Mouse (Mus musculus): ENCODE results near the gene Rnf130. TPM values are rescaled to one million over a fixed set of nuclear protein-coding genes. Genes with fewer than 3 reads are reported as not detected.

Rnf130 gene
- total RNA-seq, 2 experiments from 2014 or later, result 64.9 to 69.6 TPM

GRCm38 (mm10) chr11:50134136-50134859, 109.2 kb downstream of the Rnf130 start:
- no peak for DNase-seq

DNA sequence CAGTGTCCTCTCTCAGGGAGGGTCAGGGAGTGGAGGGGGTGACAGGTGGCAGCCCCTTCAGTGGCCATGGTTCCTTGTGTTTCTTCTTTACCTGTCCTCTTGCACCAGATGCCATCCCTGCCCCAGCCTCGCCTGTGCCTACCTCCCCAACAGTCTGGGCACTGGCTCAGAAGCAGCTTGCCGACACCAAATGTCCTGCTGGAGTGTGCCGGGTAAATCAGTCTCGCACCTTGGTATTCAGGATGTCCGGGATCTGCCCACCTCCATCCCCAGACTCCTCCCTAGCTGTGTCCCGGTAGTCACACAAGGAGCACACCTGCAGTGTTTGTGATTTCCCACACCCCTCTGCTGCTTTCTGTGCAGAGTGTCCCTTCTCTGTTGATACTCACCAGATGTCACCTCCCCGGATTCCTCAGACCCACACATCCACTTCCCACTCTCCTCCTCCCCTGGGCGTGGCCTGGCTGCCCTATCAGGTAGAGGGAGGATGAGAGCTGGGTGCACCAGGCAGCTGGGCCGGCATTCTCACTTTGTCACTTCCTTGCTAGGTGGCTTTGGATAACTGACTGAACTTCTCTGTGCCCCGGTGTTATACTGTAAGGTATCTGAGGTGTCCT, 113.2 kb downstream of the Rnf130 start:
- no peak for DNase-seq

DNA sequence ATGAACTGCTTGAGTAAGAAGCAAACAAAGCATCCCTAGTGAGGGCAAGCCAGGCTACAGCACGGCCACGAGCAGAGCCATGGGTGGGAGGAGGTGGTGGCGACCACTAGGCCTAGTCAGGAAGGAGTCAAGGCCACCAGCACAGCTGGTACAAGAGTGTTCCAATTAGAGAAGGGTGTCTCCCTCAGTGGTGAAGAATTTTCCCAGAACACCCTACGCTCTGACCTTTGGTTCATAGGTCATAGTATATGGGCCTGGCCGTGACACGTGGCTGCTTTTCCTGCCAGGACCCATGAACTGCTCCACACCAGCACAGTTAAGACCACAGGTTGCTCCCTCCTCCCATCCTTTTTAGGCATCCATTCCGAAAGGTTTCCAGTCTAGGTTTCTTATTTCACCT, 114.4 kb downstream of the Rnf130 start:
- DNase-seq, result no peak

DNA sequence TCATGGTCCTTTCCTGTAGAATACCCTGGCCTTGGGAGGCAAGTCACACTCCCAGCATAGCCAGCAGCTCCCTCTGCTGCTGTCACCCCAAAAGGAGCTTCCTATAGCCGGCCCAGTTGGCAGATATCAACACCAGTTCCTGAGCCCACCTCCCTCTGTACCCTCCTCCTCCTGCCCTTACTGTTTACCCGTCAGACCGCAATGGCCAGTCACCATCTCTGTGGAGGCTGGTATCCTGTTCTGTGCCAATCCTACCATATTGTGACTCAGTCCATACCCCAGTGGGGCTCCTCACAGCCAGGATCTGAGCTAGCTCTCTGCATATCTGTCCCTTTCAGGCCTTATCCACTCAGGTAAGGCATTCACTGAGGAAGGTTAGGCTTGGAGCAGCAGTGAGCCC, 120.4 kb downstream of the Rnf130 start:
- DNase-seq, result no peak

DNA sequence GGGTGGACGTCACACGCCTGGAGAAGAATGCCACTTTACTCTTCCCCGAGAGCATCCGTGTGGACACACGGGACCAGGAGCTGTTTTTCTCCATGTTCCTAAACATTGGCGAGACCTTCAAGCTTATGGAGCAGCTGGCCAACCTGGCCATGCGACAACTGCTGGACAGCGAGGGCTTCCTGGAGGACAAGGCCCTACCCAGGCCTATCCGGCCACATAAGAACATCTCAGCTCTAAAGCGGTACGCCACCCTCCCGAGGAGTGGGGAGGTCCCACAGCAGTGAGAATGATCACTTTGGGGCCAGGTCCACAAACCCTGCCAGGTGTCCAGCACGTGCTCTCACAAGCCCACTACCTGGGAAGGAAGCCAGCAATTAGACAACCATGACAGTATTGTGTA, 121.0 kb downstream of the Rnf130 start:
- no peak for DNase-seq

GRCm38 (mm10) chr11:50147267-50147957, 122.3 kb downstream of the Rnf130 start:
- DNase-seq, result peak; percentile 73

- DNase-seq, result no peak
These were observed 122.9 kb downstream of the Rnf130 start for GRCm38 (mm10) chr11:50147958-50148476.

- DNase-seq, result peak; percentile 64
These were observed 124.1 kb downstream of the Rnf130 start for GRCm38 (mm10) chr11:50149200-50149599.

GRCm38 (mm10) chr11:50149603-50150150, 124.5 kb downstream of the Rnf130 start:
- no peak for DNase-seq

DNA sequence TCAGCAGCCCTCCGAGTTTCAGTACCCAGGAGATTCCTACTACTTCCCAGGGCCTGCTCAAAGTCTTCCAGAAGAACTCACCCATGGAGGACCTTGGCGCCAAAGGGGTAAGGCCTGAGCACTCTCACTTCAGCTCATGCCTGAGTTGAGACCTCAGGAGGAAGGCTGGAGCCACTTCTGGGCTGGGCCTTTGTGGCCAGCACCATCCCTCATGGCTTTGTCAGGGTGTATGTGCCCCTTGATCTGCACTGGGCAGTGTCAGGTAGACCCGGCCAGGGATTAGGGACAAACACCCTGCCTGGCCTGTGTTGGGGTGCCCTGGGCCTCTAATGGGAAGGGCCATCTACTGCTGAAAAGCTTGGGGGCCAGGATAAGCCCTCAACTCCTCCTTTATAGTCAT, 126.2 kb downstream of the Rnf130 start:
- DNase-seq, result no peak

DNA sequence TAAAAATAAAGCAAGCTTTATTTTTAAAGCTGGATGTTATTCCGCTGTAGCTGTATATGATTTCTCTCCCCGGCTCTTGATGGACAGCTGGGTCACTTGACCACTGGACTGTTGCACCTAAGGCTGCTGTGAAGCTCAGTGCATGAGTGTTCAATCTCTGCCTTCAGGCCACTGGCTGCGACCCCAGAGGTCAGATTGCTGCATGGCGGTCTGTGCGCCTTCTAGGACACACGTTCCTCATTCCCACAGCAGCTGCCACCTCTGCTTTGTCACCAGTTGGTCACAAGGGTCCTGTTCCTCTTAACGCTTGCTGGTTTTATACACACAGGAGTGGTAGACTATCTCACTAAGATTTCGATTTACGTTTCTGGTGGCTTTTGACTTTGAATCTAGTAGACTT, 129.0 kb downstream of the Rnf130 start:
- no peak for DNase-seq

Small RNA genes within 50 kb of the gene (microRNA-seq; reads per million reads assigned to microRNA genes)
- gene Mir340, result 131 reads per million, percentile 48 among the genes with 10 or more reads in this experiment

Other genes starting within 250 kb of the Rnf130 start
- gene Gfpt2, start 231.2 kb upstream of the Rnf130 start, total RNA-seq (2021), result 1 to 10 TPM; 5.8 to 5.9 TPM
- gene Mapk9, start 178.6 kb upstream of the Rnf130 start, total RNA-seq (2021), result 10 to 100 TPM; 56.4 to 67.8 TPM
- 1 to 10 TPM; 1.4 to 1.8 TPM for gene Rasgef1c, start 123.5 kb upstream of the Rnf130 start, total RNA-seq (2021)
- gene Tbc1d9b, start 106.0 kb downstream of the Rnf130 start, total RNA-seq (2021), result 10 to 100 TPM; 65.2 to 76.3 TPM
- gene Mrnip, start 149.1 kb downstream of the Rnf130 start, total RNA-seq (2021), result 10 to 100 TPM; 12.1 to 17.9 TPM
- gene Sqstm1, start 185.5 kb downstream of the Rnf130 start, total RNA-seq (2021), result 100 to 1,000 TPM; 321 to 332 TPM
- gene Mgat4b, start 185.5 kb downstream of the Rnf130 start, total RNA-seq (2021), result 100 to 1,000 TPM; 118 to 141 TPM
- gene Ltc4s, start 213.3 kb downstream of the Rnf130 start, total RNA-seq (2021), result 10 to 100 TPM; 10.1 to 12.6 TPM

Data from adrenal gland, postnatal 10 days (tissue).